Mouse (Mus musculus): ENCODE data around the gene Rai1. TPM values are rescaled to one million over a fixed set of nuclear protein-coding genes. Genes with fewer than 3 reads are reported as not detected.

Gene Rai1
- total and polyA plus RNA-seq, 3 experiments, result 26.3 to 101 (median 56.7) TPM

GRCm38 (mm10) chr11:60221425-60221824, 116.6 kb downstream of the Rai1 start:
- no peak overlapping the region for H3K27ac ChIP-seq (ENCODE audit: control insufficient read depth, low read depth, low read length)
- no peak for DNase-seq (ENCODE audit: low read depth, low spot score)
- peak overlapping the region; percentile 74; the same call in 1 of the 2 replicates for H3K9ac ChIP-seq (ENCODE audit: control insufficient read depth, low read depth, low read length, poor library complexity, severe bottlenecking)

GRCm38 (mm10) chr11:60222085-60222468, 117.3 kb downstream of the Rai1 start:
- peak overlapping the region; percentile 74 for H3K9ac ChIP-seq (ENCODE audit: control insufficient read depth, low read depth, low read length, poor library complexity, severe bottlenecking)
- peaks cover 31% of the 10 kb centered on the region for H3K79me2 ChIP-seq (ENCODE audit: control insufficient read depth, insufficient read depth, low read length, poor library complexity)
- H3K36me3 ChIP-seq (ENCODE audit: control insufficient read depth in 1 of 2, insufficient read depth in 2 of 2, low read length in 2 of 2), result peaks cover 8 to 34% of the 10 kb centered on the region in 2 experiments
- peaks cover 20 to 51% of the 10 kb centered on the region in 2 experiments for H3K4me1 ChIP-seq (ENCODE audit: control insufficient read depth in 1 of 2, insufficient read depth in 2 of 2, low read length in 2 of 2)
- no peaks in the 10 kb centered on the region for H3K27me3 ChIP-seq (ENCODE audit: control insufficient read depth in 1 of 2, insufficient read depth in 2 of 2, low read length in 2 of 2)
- H3K4me3 ChIP-seq (ENCODE audit: control insufficient read depth in 1 of 2, insufficient read depth in 1 of 2, low read depth in 2 of 2, low read length in 2 of 2), result peak overlapping the region; percentile 49 to 66
- DNase-seq (ENCODE audit: low read depth, low spot score), result no peak
- TF ChIP-seq UBTF (IDR thresholded peaks at IDR 0.05; ENCODE audit: borderline replicate concordance, insufficient read depth, low read depth, low read length) (no peak), CHD1 (IDR thresholded peaks at IDR 0.05; ENCODE audit: low read depth, low read length) (no peak), ETS1 (IDR thresholded peaks at IDR 0.05; ENCODE audit: low read depth, low read length) (peak; percentile 11; the same call in 1 of the 2 replicates), RCOR1 (IDR thresholded peaks at IDR 0.05; ENCODE audit: low read depth, low read length) (peak; percentile 86), ELF1 (IDR thresholded peaks at IDR 0.05; ENCODE audit: low read depth, low read length) (no peak), ZC3H11A (IDR thresholded peaks at IDR 0.05; ENCODE audit: low read depth, low read length) (no peak), EP300 (IDR thresholded peaks at IDR 0.05; ENCODE audit: low read depth in 1 of 2, low read length in 2 of 2) (no peak)
- peak overlapping the region; percentile 57; the same call in 1 of the 2 replicates for H3K27ac ChIP-seq (ENCODE audit: control insufficient read depth, low read depth, low read length)
- no peaks in the 10 kb centered on the region for H3K9me3 ChIP-seq (replicated peaks; ENCODE audit: insufficient read depth, low read length)

More at GRCm38 (mm10) chr11:60221425-60221824, 116.6 kb downstream of the Rai1 start:
- Histone ChIP-seq H3K9me3 (replicated peaks; ENCODE audit: insufficient read depth, low read length) (no peaks in the 10 kb centered on the region), H3K4me1 (ENCODE audit: control insufficient read depth in 1 of 2, insufficient read depth in 2 of 2, low read length in 2 of 2) (peaks cover 26 to 58% of the 10 kb centered on the region in 2 experiments), H3K36me3 (ENCODE audit: control insufficient read depth in 1 of 2, insufficient read depth in 2 of 2, low read length in 2 of 2) (peaks cover 10 to 40% of the 10 kb centered on the region in 2 experiments), H3K79me2 (ENCODE audit: control insufficient read depth, insufficient read depth, low read length, poor library complexity) (peaks cover 38% of the 10 kb centered on the region), H3K4me3 (ENCODE audit: control insufficient read depth in 1 of 2, insufficient read depth in 1 of 2, low read depth in 2 of 2, low read length in 2 of 2) (no peak overlapping the region), H3K27me3 (ENCODE audit: control insufficient read depth in 1 of 2, insufficient read depth in 2 of 2, low read length in 2 of 2) (no peaks in the 10 kb centered on the region)
- TF ChIP-seq MAFK (IDR thresholded peaks at IDR 0.05; ENCODE audit: borderline replicate concordance, low read depth, low read length), result no peak
- TF ChIP-seq BHLHE40 (IDR thresholded peaks at IDR 0.05; ENCODE audit: borderline replicate concordance, low read depth, low read length), result no peak
- no peak for TF ChIP-seq RCOR1 (IDR thresholded peaks at IDR 0.05; ENCODE audit: low read depth, low read length)
- no peak for TF ChIP-seq ELF1 (IDR thresholded peaks at IDR 0.05; ENCODE audit: low read depth, low read length)
- no peak for TF ChIP-seq MAX (IDR thresholded peaks at IDR 0.05; ENCODE audit: low read length)
- no peak for TF ChIP-seq ZC3H11A (IDR thresholded peaks at IDR 0.05; ENCODE audit: low read depth, low read length)
- no peak for TF ChIP-seq MEF2A (IDR thresholded peaks at IDR 0.05; ENCODE audit: extremely low read depth, insufficient replicate concordance, low read depth, low read length, poor library complexity, severe bottlenecking)

Data from MEL (cell line).